Mouse (Mus musculus) megakaryocyte progenitor cell, adult 5-6 weeks (primary cell): ENCODE data around the gene Gm10428. TPM values are rescaled to one million over a fixed set of nuclear protein-coding genes. Genes with fewer than 3 reads are reported as not detected.

Experiments used
- ATAC-seq: replicated peaks from 2 replicates; pipeline ENCODE4 v1.8.0; 2016; ENCODE audit warnings: mild to moderate bottlenecking, moderate TSS enrichment, inconsistent platforms; ENCODE audit not compliant: poor library complexity
- total RNA-seq, 2 experiments: library from RNA; stranded (forward) in 1 of 2; stranded (reverse) in 1 of 2; fragments of 157-497, 149-512 nt in 1 of 2; fragments of 200-1000 nt in 1 of 2; gene quantifications; 2 replicates each; pipeline versions ENCODE4 v1.2.3 to v1.2.4; 2015 to 2017

Gene Gm10428
- not detected in 2 replicates for total RNA-seq (2015)
- not detected in 2 replicates for total RNA-seq (2017)

DNA sequence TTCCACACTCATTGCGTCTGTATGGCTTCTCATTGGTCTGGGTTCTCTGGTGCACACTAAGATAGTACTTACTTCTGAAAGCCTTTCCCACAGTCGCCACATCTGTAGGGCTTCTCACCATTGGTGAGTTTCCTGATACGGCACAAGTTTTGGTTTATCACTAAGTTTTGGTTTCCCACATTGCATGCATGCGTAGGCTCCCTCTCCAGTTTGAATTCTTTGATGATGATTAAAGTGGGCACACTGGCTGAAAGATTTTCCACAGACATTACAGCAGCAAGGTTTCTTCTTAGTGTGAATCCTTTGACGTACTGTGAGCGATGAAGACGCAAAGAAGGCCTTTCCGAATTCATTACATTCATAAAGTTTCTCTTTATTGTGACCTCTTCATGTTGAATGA lies at the start of gene Gm10428:
Gm10428 (plus strand) TSS at position 321 of the 400 bp plus-strand sequence.
- ATAC-seq = no peak

DNA sequence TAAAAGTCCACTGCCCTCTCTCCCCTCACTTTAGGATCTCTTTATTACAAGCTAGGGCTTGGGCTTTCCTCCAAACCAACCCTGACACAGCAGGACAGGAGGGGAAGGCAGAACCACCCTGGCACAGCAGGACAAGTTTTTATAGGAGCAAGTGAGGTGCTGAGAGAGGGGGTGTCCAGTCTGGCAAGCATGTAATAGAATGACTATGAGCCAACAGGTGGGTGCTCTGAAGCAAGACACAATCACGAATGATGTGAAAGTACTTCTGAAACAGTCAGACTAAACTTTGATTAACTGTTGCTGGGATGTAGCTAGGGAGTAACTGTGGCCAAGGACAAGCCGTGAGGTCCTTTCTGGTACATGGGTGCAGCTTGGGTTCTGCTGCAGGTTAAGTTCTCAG lies 46.8 kb upstream of the Gm10428 start:
- no peak for ATAC-seq

DNA sequence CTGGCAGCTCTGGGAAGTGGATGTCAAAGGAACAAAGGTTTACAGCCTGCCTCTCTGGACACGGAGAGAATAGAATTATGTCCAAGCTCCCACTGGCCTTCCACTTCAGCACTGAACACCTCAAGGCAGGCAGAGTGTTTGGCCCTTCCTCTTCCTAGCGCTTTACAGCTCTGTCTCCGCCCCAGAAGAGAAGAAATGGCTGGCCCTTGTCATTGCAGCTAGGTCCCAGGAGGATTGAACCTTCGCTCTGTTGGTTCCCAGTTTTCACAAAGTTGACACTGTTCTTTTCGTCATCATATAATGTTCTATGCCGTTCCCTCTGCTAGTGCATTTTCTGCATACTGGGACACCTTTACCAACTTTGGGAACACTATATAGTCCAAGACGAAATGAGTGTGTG lies 44.6 kb upstream of the Gm10428 start:
- no peak for ATAC-seq

DNA sequence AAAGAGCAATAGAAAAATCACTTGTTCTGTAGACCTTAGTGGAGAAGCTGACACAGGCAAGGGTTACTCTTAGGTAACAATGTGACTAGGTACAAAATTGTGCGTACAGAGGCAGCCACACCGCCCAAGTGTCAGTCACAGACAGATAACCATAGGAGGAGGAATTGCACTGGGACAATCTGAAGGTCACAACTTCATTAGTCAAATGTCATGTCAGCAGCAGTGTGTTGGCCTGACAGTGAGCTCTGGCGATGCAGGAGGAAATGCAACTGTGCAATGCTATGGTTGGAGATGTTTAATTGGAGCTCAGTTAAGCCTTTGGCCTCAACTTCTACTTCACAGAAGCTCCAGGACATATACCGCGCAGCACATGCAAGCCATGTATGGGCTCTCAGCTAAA lies 42.2 kb upstream of the Gm10428 start:
- no peak for ATAC-seq

DNA sequence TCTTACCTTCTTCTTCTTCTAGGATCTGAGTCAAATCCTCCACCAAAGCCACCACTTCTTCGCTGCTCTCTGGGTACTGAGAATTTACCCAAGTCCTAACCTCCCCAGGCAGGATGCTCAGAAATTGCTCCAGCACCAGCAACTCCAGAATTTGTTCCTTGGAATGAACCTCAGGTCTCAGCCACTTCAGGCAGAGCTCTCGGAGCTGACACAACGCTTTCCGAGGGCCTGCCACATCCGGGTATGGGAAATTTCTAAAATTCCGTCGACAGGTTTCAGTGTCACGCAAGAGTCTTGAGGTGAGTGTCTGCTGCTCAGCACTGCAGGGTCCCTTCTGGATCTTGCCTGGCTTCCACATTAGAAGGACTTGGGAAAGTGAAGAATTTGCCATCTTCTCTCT lies 24.6 kb upstream of the Gm10428 start:
- ATAC-seq = no peak

DNA sequence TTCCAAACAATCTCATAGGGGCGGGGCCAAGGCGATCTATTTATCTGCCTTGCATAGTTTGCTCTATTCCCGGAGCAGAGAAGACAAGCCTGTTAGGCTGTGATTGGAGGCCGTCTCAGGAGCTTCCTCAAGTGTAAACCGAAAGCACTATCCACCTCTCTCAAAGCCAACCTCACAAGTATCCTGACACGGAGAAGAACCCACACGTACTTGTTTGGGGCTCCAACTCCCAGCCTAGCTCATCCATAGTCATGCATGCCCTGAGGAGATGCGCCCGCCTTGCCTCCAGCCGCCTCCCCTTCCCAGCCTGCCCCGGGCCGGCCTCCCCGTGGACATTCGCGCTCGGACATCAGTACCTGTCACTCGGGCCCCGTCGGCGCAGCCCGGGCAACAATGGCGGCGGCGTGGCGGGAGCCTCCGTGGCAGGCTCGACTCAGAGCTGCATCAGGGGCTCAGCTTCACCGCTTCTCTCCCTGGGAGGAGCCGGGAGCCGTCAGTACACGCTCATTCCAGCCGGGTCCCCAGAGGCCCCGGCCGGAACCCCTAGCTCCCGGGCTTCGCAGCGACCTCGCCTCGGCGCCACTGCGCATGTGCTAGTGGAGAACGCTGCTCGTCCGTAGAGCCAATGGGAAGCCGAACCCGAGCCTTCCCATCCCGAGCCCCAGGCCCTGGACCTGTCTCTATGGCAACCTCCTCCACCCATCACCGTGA lies 21.4 kb upstream of the Gm10428 start, which contains the start of gene Zfp287:
Zfp287 (minus strand) TSS at position 595 of the 711 bp plus-strand sequence.
- peak; percentile 90 for ATAC-seq

DNA sequence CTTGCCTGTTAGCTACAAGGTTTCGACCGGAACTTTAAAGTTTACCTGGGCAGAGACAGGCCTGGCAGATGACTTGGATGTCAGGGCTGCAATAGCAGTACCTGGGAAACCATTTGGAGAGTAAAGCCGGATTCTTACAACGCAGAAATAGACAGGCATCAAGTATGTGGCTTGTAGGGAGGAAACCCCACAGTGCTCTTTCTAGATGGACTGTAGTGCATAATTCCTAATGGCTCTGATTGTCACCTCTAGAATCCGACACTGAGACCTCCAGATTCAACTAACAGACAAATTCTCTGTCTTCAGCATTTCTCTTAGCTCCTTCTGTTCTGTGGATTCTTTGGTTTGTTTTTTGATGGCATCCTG lies 20.9 kb upstream of the Gm10428 start:
- no peak for ATAC-seq

DNA sequence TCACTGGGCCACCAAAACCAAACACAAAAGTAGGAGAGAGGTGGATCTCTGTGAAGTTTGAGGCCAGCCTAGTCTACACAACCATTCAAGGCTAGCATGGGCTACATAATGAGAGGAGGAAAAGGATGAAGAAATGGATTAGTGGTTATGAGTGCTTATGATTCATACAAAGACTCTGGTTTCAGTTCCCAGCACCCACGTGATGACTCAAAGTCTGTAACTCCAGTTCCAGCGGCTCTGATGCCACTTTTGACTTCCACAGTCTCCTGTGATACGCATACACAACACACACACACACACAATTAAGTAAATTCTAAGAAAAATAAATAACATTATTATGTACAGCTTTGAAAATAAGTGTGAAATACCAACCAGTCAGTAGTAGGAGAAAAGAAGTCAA lies 20.2 kb upstream of the Gm10428 start:
- ATAC-seq = no peak

DNA sequence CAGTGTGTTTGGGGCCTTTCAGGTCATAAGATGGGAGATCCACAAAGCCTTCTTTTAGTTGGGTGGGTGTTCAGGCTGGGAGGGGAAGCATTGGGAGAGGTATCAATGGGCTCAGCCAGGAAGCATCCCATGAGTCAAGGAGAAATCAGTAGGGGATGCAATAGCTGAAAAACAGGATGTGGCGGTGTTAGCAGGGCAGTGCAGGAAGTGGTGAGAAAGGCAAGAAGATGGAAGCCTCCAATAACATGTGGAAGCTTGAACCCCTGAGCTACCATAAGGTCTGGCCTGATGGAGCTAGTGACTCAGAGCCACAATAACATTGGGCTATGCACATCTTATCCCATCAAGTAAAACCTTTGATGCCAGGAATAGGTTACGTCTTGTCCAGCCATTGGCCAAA lies 11.7 kb upstream of the Gm10428 start:
- ATAC-seq = peak; percentile 69

DNA sequence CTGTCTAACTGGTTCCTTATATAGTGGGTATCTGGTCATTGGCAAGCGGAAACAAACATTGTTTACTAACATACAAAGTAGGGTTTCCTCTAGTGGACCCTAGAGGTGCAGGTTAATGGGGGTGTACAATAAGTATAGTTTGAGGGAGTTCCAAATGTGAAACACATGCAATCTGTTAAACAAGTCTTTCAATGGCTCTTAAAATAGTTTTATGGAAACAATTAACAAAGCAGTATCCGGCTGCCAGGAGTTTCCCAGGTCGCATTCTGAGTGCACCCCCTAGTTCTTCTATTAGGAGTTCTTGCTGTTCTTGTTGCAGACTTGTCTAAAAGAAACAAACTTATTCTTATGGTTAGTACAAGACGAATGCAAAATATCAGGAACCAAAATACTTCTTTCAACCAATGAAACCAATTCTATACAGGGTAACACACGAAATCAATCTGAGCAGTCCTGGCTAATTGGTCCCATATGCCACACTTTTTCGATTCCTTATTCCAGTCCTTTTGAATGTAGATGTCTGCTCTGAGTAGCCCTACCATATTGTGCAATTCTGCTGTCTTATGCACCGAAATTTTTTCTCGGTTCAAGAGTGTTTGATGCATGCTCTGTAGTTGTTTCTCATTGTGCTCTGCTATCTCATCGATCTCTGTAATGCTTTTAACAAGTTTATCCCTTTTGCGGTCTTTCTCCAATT lies 10.5 kb upstream of the Gm10428 start:
- ATAC-seq = no peak

DNA sequence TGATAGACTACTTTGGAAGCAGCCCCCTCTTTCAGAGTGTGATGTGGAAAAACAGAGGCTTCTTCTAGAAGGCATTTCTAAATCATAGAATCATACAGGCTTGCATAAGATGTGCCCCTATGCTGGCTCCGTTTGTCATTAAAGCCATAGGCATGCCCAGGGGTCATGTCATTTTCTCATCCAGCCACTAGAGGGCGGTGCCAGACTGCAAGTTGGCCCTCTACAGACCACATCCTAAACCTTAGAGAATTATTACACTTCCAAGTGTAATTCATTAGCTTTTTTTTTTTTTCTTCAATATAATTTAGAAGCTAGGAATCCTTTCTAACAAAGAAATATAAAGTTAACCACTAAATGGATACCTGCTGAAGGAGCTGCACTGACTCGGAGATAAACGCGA lies 8.8 kb upstream of the Gm10428 start:
- ATAC-seq = peak; percentile 86

DNA sequence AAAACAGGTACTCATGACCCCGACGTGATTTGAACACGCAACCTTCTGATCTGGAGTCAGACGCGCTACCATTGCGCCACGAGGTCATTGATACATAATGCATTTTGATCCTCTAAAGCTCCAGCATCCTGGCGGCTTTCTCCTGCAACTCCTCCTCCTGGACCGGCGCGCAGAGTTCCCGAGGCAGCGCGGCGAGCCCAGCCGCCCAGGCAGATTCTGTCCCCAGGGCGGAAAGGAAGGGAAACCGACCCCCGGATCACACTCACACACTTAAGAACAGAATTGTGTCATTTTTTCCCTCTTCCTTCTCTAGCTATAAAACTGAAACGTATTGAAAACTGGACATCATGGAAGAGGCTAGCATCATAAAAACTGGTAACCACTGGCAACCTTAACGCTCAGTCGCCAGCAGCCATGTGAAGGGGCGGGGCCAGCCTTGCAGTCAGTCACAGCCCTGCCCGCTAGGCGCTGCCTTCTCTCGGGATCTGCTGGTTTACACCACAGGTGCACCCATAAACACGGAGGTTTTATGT lies 6.8 kb upstream of the Gm10428 start:
- peak; percentile 59 for ATAC-seq

DNA sequence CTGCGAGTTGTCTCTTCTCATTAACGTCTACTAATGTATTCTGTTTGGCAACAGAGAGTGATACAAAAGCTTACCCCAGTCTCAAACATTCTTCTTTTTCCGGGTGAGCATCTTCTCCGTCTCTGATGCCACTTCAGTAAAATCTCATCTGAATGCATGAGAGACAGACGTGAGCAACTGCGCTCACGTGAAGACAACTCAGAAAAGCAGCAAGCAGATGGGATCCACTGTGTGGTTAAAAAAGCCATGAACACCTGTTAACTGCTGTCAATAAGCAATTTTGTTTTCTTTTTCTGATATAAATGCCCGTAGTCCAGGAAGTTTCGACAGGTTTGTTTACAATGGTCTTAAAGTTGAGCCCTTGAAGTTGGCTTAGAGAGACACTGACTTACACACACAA lies 5.7 kb upstream of the Gm10428 start:
- ATAC-seq = no peak

DNA sequence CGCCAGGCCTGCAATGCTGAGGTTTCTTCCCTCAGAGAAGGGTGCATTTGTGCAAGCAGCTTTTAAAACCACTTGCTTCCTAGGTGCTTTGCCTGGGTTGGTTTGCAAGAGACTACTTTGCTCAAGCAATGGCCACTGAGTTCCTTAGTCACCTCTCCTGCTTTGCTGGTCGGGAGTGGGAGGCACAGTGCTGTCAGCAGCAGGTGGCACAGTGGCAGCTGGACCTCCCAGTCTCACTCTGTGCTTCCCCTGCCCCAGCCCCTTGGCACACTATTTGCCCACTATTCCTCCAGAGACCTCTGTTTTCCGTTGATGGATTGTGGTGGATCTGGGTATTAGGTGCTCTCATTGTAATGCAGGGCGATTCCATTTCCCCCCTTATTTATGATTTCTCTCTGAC lies 4.8 kb upstream of the Gm10428 start:
- ATAC-seq = no peak

DNA sequence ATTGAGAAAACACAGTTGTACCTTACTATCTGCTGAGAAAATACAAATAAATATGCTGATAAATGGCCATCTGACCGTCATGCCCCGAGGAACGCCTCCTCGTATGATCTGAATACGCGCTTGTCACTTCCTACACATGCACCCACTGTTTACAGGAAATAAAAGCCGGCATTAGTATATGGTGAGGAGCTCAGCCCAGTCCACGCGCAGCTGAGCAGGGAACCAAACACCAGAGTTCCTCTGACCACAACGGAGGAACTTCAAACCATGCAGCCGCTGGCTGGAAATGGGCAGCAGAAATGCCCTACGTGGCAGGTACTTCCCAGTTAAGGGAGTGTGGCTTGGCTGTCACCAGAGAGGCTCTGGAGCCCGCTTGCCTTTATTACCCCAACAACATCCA lies 3.5 kb upstream of the Gm10428 start:
- ATAC-seq = peak; percentile 70

DNA sequence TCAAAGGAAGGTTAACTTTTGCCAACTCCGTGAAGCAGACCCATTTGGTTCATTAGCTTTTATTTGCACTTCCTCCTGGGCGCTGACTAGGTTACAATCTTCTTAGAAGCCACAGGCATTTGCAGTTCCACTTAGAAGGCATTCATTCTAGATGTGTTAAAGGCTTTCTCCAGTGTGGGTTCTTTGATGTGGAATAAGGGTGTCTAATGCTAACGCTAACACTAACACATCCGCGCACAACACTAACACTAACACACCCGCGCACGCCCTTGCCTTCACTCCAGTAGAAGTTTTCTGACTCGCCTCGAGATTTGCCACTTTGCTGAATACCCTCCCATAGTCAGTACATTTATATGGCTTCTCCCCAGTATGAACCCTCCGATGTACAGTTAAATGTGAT lies 709 bp upstream of the Gm10428 start:
- ATAC-seq = no peak

DNA sequence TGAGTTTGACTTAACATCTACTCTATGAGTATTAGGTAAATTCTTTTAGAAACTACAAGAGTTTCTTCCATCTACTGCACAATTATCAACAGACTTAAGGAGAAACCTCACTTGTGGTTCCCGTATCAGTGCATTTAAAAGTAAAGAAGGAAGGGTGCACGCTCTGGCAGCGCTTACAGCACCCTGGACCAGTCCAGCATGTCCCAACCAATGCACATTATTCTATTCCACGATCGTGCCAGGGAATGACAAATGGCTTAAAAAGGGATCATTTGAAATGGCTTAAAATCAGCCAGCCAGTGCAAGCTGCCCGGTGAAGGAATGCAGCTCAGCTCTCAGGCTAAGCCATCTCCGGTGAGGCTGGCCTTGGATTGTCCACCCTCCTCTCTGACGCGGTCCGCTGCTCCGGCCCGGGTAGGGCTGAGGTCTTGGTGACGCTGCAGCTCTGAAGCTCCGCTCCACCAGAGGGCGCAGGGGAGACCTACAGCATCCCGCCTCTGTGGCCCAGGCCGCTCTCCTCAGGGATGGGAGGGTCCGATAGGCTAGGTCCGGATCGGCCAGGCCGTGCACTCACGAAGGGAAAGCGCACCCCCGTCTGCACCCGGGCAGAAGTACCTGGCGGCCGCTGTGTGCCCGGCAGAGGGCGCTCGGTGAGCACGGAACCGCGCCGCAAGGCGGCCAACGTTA lies 3.7 kb downstream of the Gm10428 start:
- peak; percentile 99 for ATAC-seq

DNA sequence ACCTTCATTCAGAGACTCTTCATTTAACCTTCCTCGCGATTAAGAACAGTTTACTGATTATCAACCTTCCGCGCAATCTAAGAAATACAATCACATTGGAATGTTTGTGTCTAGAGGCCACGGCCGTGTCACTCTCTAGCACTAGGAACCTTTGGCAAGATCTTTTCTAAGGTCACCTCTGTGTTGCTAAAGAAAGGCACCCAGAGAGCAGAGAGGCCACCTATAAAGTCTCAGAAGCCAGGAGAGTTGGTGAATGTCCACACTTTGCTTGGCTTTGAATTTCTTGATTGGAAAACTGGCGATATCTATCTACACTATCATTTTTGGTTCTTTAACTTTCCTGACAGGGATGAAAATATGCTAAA lies 4.2 kb downstream of the Gm10428 start:
- no peak for ATAC-seq

DNA sequence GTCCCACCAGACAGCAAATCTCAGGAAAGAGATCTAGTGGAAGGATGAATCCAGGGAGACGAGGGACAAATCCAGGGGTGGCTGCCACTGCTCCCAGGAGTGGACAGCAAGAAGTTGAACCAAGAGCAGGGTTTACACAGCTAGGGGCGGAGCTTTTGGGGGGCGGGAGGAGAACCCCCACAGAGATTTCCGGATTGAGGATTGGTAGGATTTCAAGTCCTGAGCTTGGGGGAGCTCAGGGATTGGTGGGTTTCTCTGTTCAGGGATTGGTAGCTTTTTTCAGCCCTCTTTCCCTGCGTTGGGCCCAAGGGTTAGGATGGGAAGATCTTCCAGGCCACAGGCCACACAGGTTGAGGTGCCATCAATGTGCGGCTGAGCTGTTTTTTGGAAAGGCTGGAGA lies 5.0 kb downstream of the Gm10428 start:
- no peak for ATAC-seq

DNA sequence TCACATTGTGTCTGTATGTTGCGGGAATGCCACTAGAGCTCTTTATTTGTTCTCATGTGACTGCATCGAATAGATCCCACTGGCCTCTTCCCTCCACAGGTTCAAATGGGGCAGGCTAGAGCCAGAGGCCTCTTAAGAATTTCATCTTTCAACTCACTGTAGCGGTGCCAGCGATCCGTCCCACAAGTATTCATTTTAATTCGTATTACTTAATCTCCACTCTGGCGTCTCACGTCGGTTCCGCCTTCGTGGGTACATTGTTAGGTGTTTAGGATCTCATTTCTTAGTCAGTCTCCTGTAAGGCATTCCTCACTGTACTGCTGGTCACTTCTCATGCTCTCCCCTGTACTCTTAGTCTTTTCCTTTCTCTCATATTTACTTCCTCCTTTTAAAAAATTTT lies 5.6 kb downstream of the Gm10428 start:
- ATAC-seq = no peak

DNA sequence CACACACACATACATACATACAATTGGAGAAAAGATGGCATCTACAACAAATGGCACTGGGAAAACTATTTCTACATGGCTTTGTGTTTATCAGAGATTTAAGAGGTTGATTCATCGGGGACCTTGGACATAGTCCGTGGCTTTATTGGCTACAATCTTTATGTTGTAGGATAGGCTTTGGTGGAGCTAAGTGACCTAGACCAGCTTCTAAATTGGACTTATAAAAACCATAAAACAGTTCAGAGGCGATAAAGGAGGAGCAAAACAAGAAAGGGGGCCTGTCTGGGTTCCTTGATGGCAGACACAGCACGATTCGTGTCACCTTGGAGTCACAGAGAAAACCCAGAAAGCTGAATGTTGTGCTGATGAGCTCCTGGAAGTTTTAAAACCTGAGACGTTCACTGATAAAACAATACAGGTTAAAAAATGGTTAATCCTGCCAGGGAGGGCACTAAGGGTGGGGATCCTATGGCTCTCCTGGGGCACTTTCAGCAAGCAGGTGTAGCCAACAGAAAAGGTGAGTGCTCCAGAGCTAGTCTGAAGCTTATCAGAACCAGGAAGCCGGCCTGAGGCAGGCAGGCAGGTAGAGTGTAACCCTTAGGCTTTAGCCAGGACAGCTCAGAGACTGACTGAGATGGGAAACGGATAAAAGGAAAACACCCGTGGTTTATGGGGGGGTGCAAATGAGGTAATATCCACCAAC lies 8.0 kb downstream of the Gm10428 start:
- no peak for ATAC-seq
